Mouse (Mus musculus): ENCODE measurements around the gene Pigx. TPM values are rescaled to one million over a fixed set of nuclear protein-coding genes. Genes with fewer than 3 reads are reported as not detected.

Pigx gene
- total RNA-seq (2015) (95.8 and 106 TPM in 2 replicates), total RNA-seq (2017) (49.1 and 57.9 TPM in 2 replicates)

DNA sequence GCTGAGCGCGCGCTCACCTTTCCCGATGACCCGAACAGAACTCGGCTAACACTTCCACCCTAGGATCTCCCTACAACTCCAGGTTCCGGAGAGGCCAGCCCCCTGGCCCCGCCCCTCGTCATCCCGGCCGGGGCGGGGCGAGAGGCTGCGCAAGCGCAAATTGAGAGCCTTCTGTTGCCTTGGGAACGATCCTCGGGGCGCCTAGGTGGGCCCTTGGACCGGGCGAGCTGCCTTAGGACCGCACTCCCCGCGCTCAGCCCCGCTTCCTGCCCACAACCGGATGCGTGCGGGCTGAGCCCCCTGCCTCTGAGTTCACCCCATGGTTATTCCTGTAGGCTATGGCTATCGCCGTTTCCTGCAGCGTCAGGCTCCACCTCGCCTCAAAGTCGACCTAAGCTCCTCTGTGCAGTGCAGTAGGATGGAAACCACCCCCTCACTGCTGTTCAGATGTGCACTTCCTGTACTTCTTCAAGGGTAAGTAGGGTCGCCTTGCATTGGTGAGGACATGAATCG, at the start of gene Pigx, which contains the start of gene Cep19:
Gene Pigx (minus strand): TSS at position 103 of the 513 bp plus-strand sequence.
Gene Cep19 (plus strand): TSS at position 163 of the 513 bp plus-strand sequence.
- peak; percentile 89 for ATAC-seq (replicated peaks; ENCODE audit: poor library complexity)

DNA sequence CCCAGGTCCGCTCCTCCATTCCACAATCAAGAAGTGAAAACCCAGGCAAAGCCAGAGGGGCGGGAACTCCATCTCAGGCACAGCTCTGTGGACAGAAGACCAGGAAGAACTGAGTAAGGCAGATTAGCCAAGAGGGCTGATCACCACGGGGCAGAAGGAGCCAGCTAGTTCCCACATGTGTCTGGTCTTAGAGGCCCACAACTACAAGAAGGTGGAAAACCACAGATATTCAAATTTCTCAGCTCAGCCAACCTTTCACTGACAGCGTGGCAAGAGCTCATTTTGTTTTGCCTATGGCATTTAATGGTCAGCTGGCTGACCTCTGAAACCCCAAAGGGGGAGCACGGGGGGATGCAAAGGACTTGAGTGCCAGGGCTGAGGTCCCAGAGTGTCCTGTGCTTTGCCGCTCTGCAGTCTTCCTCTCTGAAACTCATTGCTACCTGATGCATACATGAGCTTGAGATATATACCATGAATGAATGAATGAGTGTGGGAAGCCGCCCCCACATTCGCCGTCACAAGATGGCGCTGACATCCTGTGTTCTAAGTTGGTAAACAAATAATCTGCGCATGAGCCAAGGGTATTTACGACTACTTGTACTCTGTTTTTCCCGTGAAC, 48.2 kb upstream of the Pigx start:
- 0 out of 2 replicates have a peak, but pooled peaks have one; percentile 20 for ATAC-seq (replicated peaks; ENCODE audit: poor library complexity)

DNA sequence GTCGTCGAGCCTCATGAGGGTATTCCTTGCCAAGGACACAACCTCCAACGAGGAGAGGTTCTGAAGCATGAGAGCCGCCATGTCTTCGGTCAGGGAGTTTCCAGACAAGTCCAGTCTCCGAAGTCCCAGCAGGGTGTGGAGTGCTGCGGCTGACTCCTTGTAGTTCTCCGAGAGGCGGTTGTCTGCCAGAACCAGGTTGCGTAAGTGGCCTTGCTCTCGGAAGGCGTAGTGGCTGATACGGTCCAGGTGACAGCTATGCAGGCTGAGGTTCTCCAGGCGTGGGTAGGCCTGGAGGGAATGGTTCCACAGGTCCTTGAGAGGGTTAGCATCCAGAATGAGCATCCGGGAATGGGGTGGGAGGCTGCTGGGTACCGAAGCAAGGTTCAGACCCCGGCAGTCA, 45.1 kb upstream of the Pigx start:
- ATAC-seq (replicated peaks; ENCODE audit: poor library complexity), result no peak

DNA sequence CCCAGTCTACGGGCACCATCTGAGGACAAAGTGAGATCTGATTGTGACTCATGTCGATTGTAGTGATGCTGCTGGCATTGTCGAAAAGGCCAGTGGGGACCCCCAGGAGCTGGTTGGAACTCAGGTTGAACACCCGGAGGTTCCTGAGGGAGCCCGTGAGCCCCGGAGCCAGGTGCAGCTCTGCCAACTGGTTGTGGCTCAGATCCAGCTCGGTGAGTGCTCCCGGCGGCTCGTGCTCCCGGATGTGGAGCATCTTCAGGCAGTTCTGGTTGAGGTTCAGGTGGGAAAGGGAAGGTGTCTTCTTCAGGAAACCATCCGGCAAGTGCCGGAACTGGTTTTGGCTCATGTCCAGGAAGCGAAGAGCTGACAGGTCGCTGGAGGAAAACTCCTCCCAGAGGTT, 44.2 kb upstream of the Pigx start:
- no peak for ATAC-seq (replicated peaks; ENCODE audit: poor library complexity)

DNA sequence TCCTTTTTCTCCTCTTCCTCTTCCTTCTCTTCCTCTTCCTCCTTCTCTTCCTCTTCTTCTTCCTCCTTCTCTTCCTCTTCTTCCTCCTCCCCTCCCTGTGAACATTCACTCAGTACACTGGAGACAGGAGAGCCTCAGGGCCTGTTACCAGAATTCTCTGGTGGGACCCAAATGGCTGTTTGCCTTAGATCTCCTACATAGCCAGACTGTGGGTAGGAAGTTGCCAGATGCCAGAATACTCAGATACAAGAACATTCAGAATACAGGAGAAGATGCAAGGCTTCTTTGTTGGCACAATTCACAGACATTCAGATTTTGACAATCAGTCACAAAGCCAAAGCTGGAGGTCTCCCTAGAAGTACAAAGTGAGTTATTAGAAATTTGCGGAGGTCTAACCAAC, 39.4 kb upstream of the Pigx start:
- ATAC-seq (replicated peaks; ENCODE audit: poor library complexity), result no peak

DNA sequence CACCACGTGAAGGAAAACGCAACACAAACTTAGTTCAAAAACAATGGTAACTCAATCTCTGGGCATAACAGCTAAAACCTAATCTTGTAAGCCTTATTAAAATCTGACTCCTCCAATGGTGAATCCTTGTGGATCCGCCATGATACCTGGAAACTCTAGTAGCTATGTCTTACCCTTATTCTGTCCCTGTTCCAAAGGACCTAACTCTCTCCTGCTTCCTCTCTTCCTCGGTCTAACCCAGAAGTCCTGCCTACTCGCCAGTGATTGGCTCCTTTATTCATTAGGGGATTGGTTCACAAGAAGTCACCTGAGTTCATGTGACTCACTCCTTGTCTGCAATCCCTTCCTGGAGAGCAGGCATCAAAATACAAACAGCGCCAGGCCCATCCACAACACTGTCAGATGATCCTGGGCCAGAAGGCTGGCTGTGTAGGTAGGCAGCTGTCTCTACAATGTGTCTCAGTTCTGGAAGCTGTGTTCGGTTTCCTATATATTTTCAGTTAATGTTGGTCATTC, 36.4 kb upstream of the Pigx start:
- no peak for ATAC-seq (replicated peaks; ENCODE audit: poor library complexity)

DNA sequence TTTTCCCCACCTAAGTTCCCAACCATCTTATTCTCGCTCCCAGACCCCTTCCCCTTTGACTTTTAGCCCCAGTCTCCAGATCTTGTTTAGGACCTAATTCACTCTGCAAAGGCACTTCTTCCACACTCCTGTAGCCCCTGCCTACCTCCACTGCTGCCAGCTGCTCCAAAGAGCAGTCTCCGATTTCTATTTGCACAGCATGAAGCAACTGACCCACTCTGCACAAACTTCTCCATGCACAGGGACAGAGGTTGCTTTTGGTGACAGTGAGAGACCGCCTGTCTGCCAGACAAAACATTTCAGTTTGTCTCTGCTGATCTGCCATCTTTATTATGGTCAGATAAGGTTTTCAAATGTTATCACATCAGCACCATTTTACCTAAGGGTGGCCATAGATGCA, 33.6 kb upstream of the Pigx start:
- no peak for ATAC-seq (replicated peaks; ENCODE audit: poor library complexity)

DNA sequence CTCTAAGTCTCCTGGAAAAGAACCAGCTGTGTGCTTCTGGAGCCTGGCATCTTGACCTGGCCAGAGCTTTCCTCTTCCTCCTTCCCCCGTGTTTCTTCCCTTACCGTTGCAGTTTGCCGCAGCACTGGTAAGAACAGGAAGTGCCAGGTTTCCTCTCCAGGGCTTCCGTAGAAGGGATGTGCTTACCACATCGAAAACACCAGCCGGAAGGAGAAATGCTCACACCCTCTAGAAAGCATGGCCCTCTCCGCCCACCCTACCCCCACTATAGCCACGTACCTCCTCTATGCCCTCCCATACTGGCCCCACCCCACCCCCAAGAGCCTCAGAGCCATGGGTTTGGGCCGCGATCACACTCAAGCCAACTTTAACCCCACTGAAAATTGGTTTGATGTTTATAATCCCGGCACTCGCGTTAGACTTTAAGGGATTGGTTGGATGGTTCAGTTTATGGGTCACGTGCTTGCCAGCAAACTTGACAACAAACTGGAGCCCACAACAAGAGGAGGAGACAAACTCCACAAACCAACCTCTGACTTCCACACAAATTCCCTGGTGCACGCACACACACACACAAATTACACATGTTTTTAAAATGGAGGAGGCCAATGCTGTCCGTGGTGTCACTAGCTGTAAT, 30.8 kb upstream of the Pigx start:
- ATAC-seq (replicated peaks; ENCODE audit: poor library complexity), result peak; percentile 96

DNA sequence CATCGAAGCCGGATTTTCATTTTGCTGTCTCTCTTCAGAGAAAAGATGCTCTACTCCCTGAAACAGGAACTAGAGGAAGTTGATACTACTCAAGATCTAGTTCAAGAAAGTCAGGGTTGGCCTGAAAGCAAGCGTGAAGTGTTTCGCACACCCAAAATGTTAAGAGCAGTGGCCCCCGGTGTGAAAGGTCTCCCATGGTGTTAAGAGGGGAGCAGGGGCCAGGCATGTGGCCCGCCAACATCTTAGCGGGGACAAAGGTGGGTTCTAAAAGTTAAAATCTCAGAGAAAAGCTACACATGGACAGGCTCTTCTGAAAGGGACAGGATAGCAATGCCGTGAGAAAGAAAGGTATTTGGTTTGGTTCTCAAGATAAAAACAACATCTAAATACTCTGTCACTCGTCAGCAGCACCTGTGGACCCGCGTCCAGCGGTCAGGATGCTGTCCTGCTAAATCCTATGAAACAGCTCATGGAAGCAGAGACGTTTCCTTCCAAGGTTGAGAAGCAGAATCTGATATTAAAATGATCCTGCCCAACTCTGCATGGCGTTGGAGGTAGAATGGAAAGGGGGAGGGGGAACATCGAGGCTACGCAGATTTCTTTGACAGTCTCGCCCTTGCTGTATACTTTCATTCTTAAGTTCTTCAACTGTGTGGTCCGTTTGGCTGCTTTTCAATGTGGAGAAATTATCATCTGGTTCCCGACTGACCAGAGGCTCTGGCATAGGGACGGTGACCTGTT, 30.1 kb upstream of the Pigx start:
- ATAC-seq (replicated peaks; ENCODE audit: poor library complexity), result peak; percentile 21

DNA sequence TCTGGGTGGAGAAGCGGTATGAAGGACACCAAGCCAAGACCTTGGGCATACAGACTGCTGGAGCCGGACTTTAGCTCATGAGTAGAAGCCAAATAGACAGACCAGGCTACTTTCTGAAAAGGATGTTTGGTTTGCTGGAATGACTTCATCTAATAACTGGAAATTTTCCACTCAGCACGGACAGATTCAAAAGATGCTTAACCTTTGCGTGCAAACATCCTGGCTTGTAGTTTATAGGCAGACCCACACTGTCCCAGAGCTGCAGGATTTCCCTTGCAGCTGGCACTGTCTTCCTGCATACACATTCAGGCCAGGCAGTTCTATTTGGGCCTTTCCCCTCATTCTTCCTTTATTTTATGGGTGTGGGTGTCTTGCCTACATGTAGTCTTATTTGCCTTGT, 27.5 kb upstream of the Pigx start:
- ATAC-seq (replicated peaks; ENCODE audit: poor library complexity), result no peak

DNA sequence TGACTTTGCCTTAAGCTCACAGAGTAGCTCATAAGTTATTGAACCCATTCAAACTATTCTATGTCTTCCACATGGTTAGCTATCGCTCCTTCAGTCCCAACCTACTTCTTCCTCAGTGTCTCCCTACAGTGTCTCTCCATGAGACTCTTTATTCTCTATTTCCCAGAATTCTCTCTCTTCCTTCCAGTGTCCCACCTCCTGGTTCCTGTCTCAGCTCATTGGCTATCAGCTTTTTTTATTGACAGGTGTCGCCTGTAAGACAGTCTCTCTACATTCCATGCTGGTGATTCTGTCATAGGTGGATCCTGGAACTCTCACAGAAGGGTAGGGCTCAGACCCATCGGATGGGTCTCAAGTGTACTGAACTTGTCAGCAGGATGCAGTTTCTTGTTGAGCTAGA, 25.8 kb upstream of the Pigx start:
- no peak for ATAC-seq (replicated peaks; ENCODE audit: poor library complexity)

DNA sequence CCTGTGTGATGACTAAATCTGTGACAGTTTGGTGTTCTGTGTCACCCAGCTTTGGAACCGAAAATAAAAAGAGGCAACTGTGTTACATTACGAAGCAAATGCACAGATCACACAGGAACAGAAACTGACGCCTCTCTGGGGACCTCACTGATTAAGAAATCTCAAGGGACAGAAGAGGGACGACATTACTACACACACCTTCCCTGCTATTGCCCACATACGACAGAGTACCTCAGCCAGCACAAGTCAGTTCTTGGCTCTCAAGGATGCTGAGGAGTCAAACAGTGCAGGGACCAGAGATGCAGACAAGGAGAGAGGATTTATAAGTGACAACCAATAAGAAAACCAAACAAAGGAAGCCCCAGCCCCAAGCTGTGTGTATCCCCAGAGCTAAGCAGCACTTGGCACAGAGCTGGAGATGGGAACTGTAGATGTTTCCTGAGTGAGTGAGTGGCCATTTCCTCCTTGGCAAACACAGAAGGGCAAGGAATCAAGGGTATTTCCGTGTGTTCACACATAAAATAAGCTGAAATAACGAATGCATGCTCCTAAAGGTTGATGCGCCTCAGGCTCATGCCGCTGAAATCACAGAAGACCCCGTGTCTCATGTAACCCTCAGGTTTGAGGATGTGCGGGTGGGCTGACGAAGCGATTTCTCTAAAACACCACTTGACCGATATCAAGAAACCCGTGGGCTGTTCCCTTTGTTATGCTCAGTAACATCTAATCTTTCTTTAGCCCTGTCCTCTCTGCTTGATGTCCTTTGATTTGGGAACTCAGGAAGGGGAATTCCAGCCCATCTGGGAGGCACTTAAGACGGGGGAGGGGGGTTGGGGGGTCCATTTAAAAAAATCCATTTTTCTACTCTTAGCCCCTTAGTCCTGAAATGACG, 25.1 kb upstream of the Pigx start:
- peak; percentile 84 for ATAC-seq (replicated peaks; ENCODE audit: poor library complexity)

DNA sequence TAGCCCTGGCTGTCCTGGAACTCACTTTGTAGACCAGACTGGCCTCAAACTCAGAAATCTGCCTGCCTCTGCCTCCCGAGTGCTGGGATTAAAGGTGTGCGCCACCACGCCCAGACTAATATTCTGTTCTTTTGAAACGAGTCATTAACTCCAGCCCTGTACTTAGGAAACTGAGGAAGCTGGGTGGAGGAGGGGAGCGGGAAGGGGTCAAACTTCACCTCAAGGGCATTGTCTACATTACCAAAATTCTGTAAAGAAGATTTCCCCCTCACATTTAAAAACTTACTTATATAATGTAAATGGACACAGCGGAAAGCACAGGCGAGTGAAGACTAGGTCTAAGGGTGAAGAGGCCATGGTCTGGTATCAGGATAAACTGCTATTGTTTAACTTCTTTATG, 24.5 kb upstream of the Pigx start:
- ATAC-seq (replicated peaks; ENCODE audit: poor library complexity), result no peak

DNA sequence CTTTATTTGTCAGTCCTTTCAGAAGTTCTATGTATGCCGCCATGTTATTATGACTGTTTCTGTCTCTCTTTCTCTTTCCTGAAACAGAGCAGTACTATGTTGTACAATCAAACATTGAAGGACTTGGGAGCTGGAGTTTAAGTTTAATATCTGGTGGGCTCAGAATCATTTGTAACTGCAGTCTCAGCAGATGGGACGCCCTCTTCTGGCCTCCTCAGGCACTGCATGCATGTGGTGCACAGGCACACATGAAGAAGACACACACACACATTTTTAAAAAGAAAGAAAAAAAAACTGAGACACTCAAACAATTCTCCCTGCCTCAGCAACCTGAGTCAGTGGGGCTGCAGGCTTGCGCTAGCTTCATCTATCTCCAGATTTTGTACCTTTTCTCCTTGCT, 20.9 kb upstream of the Pigx start:
- ATAC-seq (replicated peaks; ENCODE audit: poor library complexity), result no peak

DNA sequence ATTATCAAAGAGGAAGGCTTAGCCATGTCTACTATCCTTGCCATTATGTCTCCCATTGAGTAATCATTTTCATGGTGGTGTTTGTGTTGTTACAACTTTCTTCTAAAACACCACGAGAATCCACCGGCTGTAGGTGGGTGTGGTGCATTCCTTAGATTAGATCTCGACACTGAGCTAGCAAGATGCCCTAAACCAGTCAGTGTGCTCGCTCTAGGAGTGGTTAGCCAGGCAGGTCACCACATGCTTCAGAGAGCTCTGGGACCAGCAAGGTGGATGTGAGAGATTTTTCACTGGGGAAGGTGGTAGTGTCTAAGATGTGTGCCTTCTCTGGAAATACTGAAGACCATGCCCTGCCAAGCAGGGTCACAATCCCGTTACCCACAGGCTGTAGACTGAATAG, 16.6 kb upstream of the Pigx start:
- no peak for ATAC-seq (replicated peaks; ENCODE audit: poor library complexity)

DNA sequence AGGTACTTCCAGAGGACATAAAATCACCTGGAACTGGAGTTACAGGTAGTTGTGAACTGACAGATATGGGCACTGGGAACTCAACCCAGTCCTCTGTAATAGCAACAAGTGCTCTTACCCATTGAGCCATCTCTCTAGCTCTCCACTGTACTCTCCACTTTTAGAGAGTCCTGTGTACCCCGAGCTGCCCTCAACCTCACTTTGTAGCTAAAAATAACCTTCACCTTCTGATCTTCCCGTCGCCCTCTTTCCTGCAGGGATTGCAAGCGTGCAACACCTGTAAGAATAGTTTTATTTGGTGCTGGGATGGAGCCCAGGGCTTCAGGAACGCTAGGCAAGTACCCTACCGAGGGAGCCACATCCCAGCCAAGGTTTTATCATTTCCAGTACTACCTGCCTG, 16.2 kb upstream of the Pigx start:
- ATAC-seq (replicated peaks; ENCODE audit: poor library complexity), result no peak

DNA sequence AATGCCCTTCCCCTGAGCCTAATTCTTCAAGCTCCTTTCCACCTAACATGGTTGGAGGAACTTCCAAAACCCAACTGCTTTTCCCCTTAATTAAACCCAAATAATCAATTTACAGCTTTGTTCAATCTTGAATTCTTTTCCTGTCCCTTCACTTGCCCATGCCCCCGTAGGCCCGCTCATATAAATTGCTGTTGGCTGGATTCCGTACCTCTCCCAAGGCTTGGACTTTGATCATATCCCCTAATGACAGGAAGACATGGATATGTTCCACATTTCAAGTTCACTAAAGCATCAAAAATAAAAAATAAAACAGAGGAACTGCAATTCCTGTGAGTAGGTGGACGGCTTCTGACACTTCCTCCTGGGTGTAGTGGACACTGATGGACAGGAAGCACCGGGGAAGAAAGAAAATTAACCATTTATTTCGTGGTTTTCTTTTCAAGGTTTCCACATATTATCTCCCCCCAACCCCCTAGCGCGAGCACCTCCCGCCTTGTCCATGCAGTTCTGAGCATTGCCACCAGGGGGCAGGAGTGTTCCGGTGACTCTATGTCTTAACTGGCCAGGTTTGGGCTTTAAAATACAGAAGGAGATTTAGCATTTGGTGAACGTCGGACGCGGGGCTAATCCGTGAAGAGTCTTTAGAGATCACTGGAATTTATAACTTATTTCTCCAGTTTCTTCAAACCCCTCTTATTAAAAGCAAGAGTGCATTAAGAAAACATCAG, 15.6 kb upstream of the Pigx start:
- ATAC-seq (replicated peaks; ENCODE audit: poor library complexity), result peak; percentile 67

DNA sequence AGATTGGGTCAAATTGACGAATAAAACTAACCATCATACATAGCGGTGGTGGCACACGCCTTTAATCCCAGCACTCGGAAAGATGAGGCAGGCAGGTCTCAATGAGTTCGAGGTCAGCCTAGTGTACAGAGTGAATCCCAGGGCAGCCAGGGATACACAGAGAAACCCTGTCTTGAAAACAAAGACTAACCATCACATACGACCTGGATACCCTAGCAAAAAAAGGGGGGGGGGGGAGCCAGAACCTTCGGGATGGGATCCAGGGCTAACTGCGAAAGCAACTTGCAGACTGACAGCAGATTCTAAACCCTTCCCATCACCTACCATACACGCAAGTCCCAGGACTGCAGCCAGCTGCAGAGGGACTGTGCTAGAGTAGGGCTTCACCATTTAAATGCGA, 14.9 kb upstream of the Pigx start:
- no peak for ATAC-seq (replicated peaks; ENCODE audit: poor library complexity)

DNA sequence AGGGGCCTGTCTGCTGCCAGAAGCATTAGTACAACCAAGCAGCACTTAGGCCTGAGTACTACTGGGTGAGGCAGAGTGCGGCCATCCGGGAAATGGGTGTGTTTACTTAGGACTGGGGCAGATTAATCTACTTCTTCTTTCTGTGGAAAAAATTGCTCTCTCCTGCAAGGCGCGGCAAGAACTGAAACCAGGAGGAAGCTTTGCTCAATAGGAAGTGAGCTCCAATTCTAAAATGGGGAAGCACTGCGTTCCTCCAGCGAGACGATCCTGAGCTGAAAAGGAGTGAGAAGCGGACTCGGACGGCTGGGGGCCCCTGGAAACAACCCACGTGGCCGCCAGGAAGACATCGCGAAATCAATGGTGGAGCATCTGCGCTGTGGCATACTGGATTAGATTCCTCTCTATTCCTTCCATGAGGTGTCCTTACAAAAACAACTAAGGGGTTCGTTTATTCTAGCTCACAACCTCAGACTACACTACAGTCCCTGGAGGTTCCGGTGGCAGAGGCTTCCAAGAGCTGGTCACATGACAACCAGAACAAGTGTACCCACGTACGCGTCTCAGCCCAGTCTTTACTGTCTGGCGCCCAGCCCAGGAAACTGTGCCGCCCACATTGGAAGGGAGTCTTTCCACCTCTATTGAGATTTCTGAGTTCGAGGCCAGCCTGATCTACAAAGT, 14.1 kb upstream of the Pigx start:
- ATAC-seq (replicated peaks; ENCODE audit: poor library complexity), result peak; percentile 71
